Mouse (Mus musculus) G1E (cell line): ENCODE measurements around the gene Ankrd28. TPM values are rescaled to one million over a fixed set of nuclear protein-coding genes. Genes with fewer than 3 reads are reported as not detected.

Experiments used
- ATAC-seq: 2 replicates; pipeline ENCODE4 v1.8.0; 2016; ENCODE audit warnings: mild to moderate bottlenecking; ENCODE audit not compliant: insufficient number of reproducible peaks, poor library complexity, low FRiP score, severe bottlenecking; ENCODE audit errors: extremely low read depth
- DNase-seq: peaks from one replicate; pipeline ENCODE4 v3.0.0; 2012; ENCODE audit warnings: low spot score
- H3K27me3 ChIP-seq: 2 replicates; pipeline ENCODE4 v1.6.1; 2012; ENCODE audit warnings: mild to moderate bottlenecking, low read length, inconsistent platforms; ENCODE audit not compliant: insufficient read depth
- H3K36me3 ChIP-seq: replicated peaks from 2 replicates; pipeline ENCODE3; 2012; ENCODE audit warnings: mild to moderate bottlenecking, inconsistent platforms
- H3K4me1 ChIP-seq: 2 replicates; pipeline ENCODE4 v1.6.1; 2012; ENCODE audit warnings: low read depth, low read length, inconsistent platforms, mixed read lengths; ENCODE audit not compliant: insufficient read depth
- H3K4me3 ChIP-seq: 2 replicates; pipeline ENCODE4 v1.5.1; 2012; ENCODE audit warnings: low read depth, mild to moderate bottlenecking, inconsistent platforms, low read length, moderate library complexity, mixed read lengths
- H3K9me3 ChIP-seq: replicated peaks from 2 replicates; pipeline ENCODE4 v1.6.1; 2012; ENCODE audit warnings: inconsistent platforms
- CTCF ChIP-seq: IDR thresholded peaks from 2 replicates; pipeline ENCODE4 v1.5.1; 2012; ENCODE audit warnings: low read depth, low read length, inconsistent platforms, mixed read lengths
- GATA1 ChIP-seq: IDR thresholded peaks from 2 replicates; pipeline ENCODE4 v1.6.1; 2012; ENCODE audit warnings: borderline replicate concordance, low read length, inconsistent platforms, mixed read lengths
- GATA2 ChIP-seq: IDR thresholded peaks from 2 replicates; pipeline ENCODE4 v1.6.1; 2012; ENCODE audit warnings: low read depth, low read length, inconsistent platforms, borderline replicate concordance
- POLR2AphosphoS5 ChIP-seq: IDR thresholded peaks from 2 replicates; pipeline ENCODE4 v1.6.1; 2012; ENCODE audit warnings: low read depth, low read length, inconsistent platforms; ENCODE audit not compliant: insufficient replicate concordance
- TAL1 ChIP-seq: conservative IDR thresholded peaks from 2 replicates; pipeline ENCODE4 v1.6.1; 2012; ENCODE audit warnings: low read depth, low read length, inconsistent platforms, mixed read lengths
- polyA plus RNA-seq: library from polyadenylated mRNA; stranded (reverse); fragments of >175 nt; gene quantifications from 2 replicates; pipeline ENCODE4 v1.2.3, GENCODE M21; 2012
- total RNA-seq, 2 experiments: library from RNA; stranded (forward) in 1 of 2; stranded (reverse) in 1 of 2; fragments of 200-1000 nt in 1 of 2; fragments of >200 nt in 1 of 2; fragmentation: Nextera tagmentation in 1 of 2; gene quantifications; 2 replicates each; pipeline ENCODE4 v1.2.3; 2014 to 2017

Gene Ankrd28
- total and polyA plus RNA-seq, 3 experiments: 2.6 to 69.4 (median 40.9) TPM

GRCm38 (mm10) chr14:31668326-31668725 lies 162.1 kb downstream of the Ankrd28 start:
- TF ChIP-seq TAL1: no peak
- TF ChIP-seq GATA2: no peak
- no peak for TF ChIP-seq GATA1
- TF ChIP-seq CTCF: no peak
- no peak for TF ChIP-seq POLR2AphosphoS5
- Histone ChIP-seq H3K9me3 (no peaks in the 10 kb centered on the region; the same call in 1 of the 2 replicates), H3K27me3 (no peaks in the 10 kb centered on the region), H3K4me1 (peaks cover 40% of the 10 kb centered on the region), H3K4me3 (no peak overlapping the region), H3K36me3 (peaks cover 41% of the 10 kb centered on the region)
- ATAC-seq: no peak
- DNase-seq: no peak

- ATAC-seq: no peak
These were observed 162.7 kb downstream of the Ankrd28 start for GRCm38 (mm10) chr14:31667741-31668140.

GRCm38 (mm10) chr14:31666931-31667705 lies 163.3 kb downstream of the Ankrd28 start:
- no peak for DNase-seq
- peaks cover 51% of the 10 kb centered on the region for H3K36me3 ChIP-seq
- TF ChIP-seq GATA2 (no peak), CTCF (no peak), TAL1 (no peak), POLR2AphosphoS5 (no peak), GATA1 (no peak)
- peaks cover 48% of the 10 kb centered on the region for H3K4me1 ChIP-seq
- H3K4me3 ChIP-seq: no peak overlapping the region
- no peaks in the 10 kb centered on the region; the same call in 1 of the 2 replicates for H3K9me3 ChIP-seq
- ATAC-seq: no peak
- no peaks in the 10 kb centered on the region for H3K27me3 ChIP-seq

More at GRCm38 (mm10) chr14:31667741-31668140, 162.7 kb downstream of the Ankrd28 start:
- TF ChIP-seq GATA1 (no peak), CTCF (no peak), TAL1 (no peak)
- H3K4me3 ChIP-seq: no peak overlapping the region
- no peak for DNase-seq
- peaks cover 46% of the 10 kb centered on the region for H3K36me3 ChIP-seq
- no peaks in the 10 kb centered on the region for H3K27me3 ChIP-seq
- no peaks in the 10 kb centered on the region; the same call in 1 of the 2 replicates for H3K9me3 ChIP-seq
- H3K4me1 ChIP-seq: peaks cover 44% of the 10 kb centered on the region

GRCm38 (mm10) chr14:31665566-31665940 lies 164.9 kb downstream of the Ankrd28 start:
- H3K4me3 ChIP-seq: no peak overlapping the region; the same call in 1 of the 2 replicates
- DNase-seq: no peak
- peaks cover 47% of the 10 kb centered on the region for H3K4me1 ChIP-seq
- H3K9me3 ChIP-seq: no peaks in the 10 kb centered on the region; the same call in 1 of the 2 replicates
- TF ChIP-seq TAL1 (no peak), GATA2 (no peak), CTCF (no peak), GATA1 (no peak), POLR2AphosphoS5 (no peak)
- no peak for ATAC-seq
- H3K36me3 ChIP-seq: peaks cover 59% of the 10 kb centered on the region
- no peaks in the 10 kb centered on the region for H3K27me3 ChIP-seq

GRCm38 (mm10) chr14:31664903-31665565 lies 165.4 kb downstream of the Ankrd28 start:
- Histone ChIP-seq H3K9me3 (no peaks in the 10 kb centered on the region; the same call in 1 of the 2 replicates), H3K27me3 (no peaks in the 10 kb centered on the region), H3K36me3 (peaks cover 59% of the 10 kb centered on the region), H3K4me1 (peaks cover 50% of the 10 kb centered on the region), H3K4me3 (peak overlapping the region; percentile 10; the same call in 1 of the 2 replicates)
- ATAC-seq: peak; percentile 40
- DNase-seq: peak; percentile 64
- TF ChIP-seq POLR2AphosphoS5: no peak
- no peak for TF ChIP-seq GATA1
- no peak for TF ChIP-seq CTCF
- no peak for TF ChIP-seq GATA2
- TF ChIP-seq TAL1: no peak
